Mouse (Mus musculus) olfactory bulb, adult 2 months (tissue): ENCODE measurements around the gene St6gal1.

Source experiments
- CTCF ChIP-seq: fragments of 200-500 bp; IDR thresholded peaks from 2 replicates; pipeline ENCODE4 v1.5.1; 2012; ENCODE audit warnings: low read depth, mild to moderate bottlenecking, low read length, moderate library complexity; ENCODE audit not compliant: insufficient read depth
- POLR2A ChIP-seq: fragments of 200-500 bp; IDR thresholded peaks from 2 replicates; pipeline ENCODE4 v1.6.1; 2012; ENCODE audit warnings: mild to moderate bottlenecking, low read depth, low read length, moderate library complexity; ENCODE audit not compliant: insufficient read depth

GRCm38 (mm10) chr16:23272521-23273230, 48.1 kb downstream of the St6gal1 start:
- TF ChIP-seq POLR2A: no peak
- no peak for TF ChIP-seq CTCF
